Mouse (Mus musculus) gastrocnemius, postnatal 10 days (tissue): Measurements from ENCODE around the gene Cpn2. TPM values are rescaled to one million over a fixed set of nuclear protein-coding genes. Genes with fewer than 3 reads are reported as not detected.

Source experiments
- DNase-seq: peaks from one replicate; pipeline ENCODE4 v3.0.0; 2021; ENCODE audit warnings: mixed read lengths
- total RNA-seq, 2 experiments: library from RNA; stranded (reverse); gene quantifications; 2 replicates each; pipeline ENCODE4 v1.2.3; 2021

Gene Cpn2
- total RNA-seq, 2 experiments from 2014 or later = 0.11 TPM; not detected in 1

- no peak for DNase-seq
Measured at GRCm38 (mm10) chr16:30280676-30281297, 13.5 kb upstream of the Cpn2 start.

GRCm38 (mm10) chr16:30278406-30278805 lies 11.1 kb upstream of the Cpn2 start:
- no peak for DNase-seq

GRCm38 (mm10) chr16:30275558-30276340 lies 8.4 kb upstream of the Cpn2 start:
- DNase-seq = no peak

GRCm38 (mm10) chr16:30273065-30273464 lies 5.8 kb upstream of the Cpn2 start:
- no peak for DNase-seq

GRCm38 (mm10) chr16:30271941-30272595 lies 4.8 kb upstream of the Cpn2 start:
- no peak for DNase-seq

- DNase-seq = no peak
Measured at GRCm38 (mm10) chr16:30271223-30271761, 4.0 kb upstream of the Cpn2 start.

- DNase-seq = no peak
Measured at GRCm38 (mm10) chr16:30266561-30266960, 738 bp downstream of the Cpn2 start.

GRCm38 (mm10) chr16:30265611-30266010 lies 1.7 kb downstream of the Cpn2 start:
- no peak for DNase-seq

- DNase-seq = no peak
Measured at GRCm38 (mm10) chr16:30263156-30263555, 4.1 kb downstream of the Cpn2 start.

- DNase-seq = peak; percentile 79
Measured at GRCm38 (mm10) chr16:30262664-30263063, 4.6 kb downstream of the Cpn2 start.

- no peak for DNase-seq
Measured at GRCm38 (mm10) chr16:30262157-30262556, 5.1 kb downstream of the Cpn2 start.

- DNase-seq = no peak
Measured at GRCm38 (mm10) chr16:30261341-30261740, 6.0 kb downstream of the Cpn2 start.

- no peak for DNase-seq
Measured at GRCm38 (mm10) chr16:30260012-30260635, 7.2 kb downstream of the Cpn2 start.

GRCm38 (mm10) chr16:30259444-30259843 lies 7.9 kb downstream of the Cpn2 start:
- DNase-seq = no peak

- DNase-seq = no peak
Measured at GRCm38 (mm10) chr16:30258441-30258840, 8.9 kb downstream of the Cpn2 start.

GRCm38 (mm10) chr16:30257718-30258117 lies 9.6 kb downstream of the Cpn2 start:
- no peak for DNase-seq

- DNase-seq = no peak
Measured at GRCm38 (mm10) chr16:30255061-30255460, 12.2 kb downstream of the Cpn2 start.

- DNase-seq = no peak
Measured at GRCm38 (mm10) chr16:30253900-30254299, 13.4 kb downstream of the Cpn2 start.

- DNase-seq = no peak
Measured at GRCm38 (mm10) chr16:30253374-30253773, 13.9 kb downstream of the Cpn2 start.

- peak; percentile 84 for DNase-seq
Measured at GRCm38 (mm10) chr16:30252003-30252418, 15.3 kb downstream of the Cpn2 start.

- no peak for DNase-seq
Measured at GRCm38 (mm10) chr16:30244037-30244700, 23.1 kb downstream of the Cpn2 start.

- DNase-seq = peak; percentile 34
Measured at GRCm38 (mm10) chr16:30241623-30242022, 25.7 kb downstream of the Cpn2 start.
